Mouse (Mus musculus): ENCODE measurements around the gene 2010315B03Rik. TPM values are rescaled to one million over a fixed set of nuclear protein-coding genes. Genes with fewer than 3 reads are reported as not detected.

2010315B03Rik gene
- 2.5 and 4.2 TPM in 2 replicates for total RNA-seq (2012; rRNA removed)
- polyA plus RNA-seq (2012; ENCODE audit: insufficient read depth in 1 of 2, insufficient read length in 2 of 2, low read depth in 1 of 2, low replicate concordance in 2 of 2, missing spikeins in 1 of 2) = 100 to 1,000 TPM in 1 of 2 experiments, 1 to 10 TPM in 1; 2.0 to 204 TPM

DNA sequence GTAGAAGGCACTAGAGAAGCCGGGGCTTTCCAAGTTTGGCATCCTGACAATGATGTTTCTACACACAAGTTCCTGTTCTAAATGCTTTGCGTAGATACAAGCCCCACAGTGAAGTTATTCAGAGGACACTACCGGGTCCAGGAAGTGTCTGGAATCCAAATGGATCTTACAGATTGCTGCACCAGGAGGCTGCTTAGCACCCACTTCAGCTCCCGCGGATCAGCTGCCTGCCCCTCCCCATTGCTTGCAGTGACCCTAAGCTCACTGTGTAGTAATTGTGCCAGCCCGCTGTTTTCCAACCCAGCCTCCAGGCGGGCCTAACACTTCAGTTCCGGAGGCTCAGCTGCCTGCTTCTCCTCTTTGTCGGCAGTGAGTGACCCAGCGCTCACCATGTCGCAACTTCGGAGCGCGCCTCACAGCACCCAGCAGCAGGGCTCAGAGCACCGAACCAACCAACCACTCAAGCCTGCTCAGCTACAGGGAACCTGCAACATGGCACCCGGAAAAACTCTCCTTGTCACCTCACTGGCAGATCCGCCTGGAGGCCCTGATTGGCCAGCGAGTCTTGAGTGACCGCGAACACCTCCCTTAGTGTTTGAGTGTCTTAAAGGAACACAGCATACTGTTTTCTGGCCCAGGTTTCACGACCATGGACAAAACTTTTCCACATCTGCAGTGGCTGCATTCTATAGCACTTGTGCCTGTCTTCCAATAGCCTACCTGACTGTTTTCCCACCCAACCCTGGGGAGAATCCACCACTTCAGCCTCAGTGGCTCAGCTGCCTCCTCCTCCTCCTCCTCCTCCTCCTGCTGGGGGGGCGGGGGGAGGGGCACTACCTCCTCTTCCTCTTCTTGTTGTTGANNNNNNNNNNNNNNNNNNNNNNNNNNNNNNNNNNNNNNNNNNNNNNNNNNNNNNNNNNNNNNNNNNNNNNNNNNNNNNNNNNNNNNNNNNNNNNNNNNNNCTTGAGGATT, at the start of gene 2010315B03Rik:
Gene 2010315B03Rik, minus strand, starts transcription at position 526 of the 972 bp plus-strand sequence.
- no peak for TF ChIP-seq MXI1 (IDR thresholded peaks at IDR 0.05; ENCODE audit: low read depth, low read length)
- peak; percentile 73 to 87 for TF ChIP-seq POLR2A (IDR thresholded peaks at IDR 0.05; ENCODE audit: control insufficient read depth in 1 of 2, insufficient read depth in 1 of 2, low read depth in 1 of 2, low read length in 2 of 2, poor library complexity in 1 of 2)
- TF ChIP-seq JUND (IDR thresholded peaks at IDR 0.05; ENCODE audit: low read depth, low read length) = no peak
- TF ChIP-seq NRF1 (IDR thresholded peaks at IDR 0.05; ENCODE audit: insufficient read depth, low read depth, low read length, poor library complexity, severe bottlenecking) = no peak
- TF ChIP-seq MYC (IDR thresholded peaks at IDR 0.05; ENCODE audit: low read depth, low read length) = no peak
- TF ChIP-seq MYB (IDR thresholded peaks at IDR 0.05; ENCODE audit: low read depth, low read length) = no peak
- no peak for TF ChIP-seq POLR2AphosphoS5 (IDR thresholded peaks at IDR 0.05; ENCODE audit: borderline replicate concordance, low read depth, low read length)
- TF ChIP-seq RAD21 (IDR thresholded peaks at IDR 0.05; ENCODE audit: low read depth, low read length) = no peak
- no peak for TF ChIP-seq TAL1 (IDR thresholded peaks at IDR 0.05; ENCODE audit: low read length)
- no peak for TF ChIP-seq E2F4 (IDR thresholded peaks at IDR 0.05; ENCODE audit: borderline replicate concordance, low read depth, low read length)
- no peak for TF ChIP-seq USF2 (IDR thresholded peaks at IDR 0.05; ENCODE audit: borderline replicate concordance in 1 of 2, insufficient read depth in 1 of 2, low read depth in 1 of 2, low read length in 2 of 2)
- TF ChIP-seq ETS1 (IDR thresholded peaks at IDR 0.05; ENCODE audit: low read depth, low read length) = 0 out of 2 replicates have a peak, but pooled peaks have one; percentile 4
- no peak for TF ChIP-seq ZKSCAN1 (IDR thresholded peaks at IDR 0.05; ENCODE audit: low read depth, low read length)
- TF ChIP-seq ZC3H11A (IDR thresholded peaks at IDR 0.05; ENCODE audit: low read depth, low read length) = no peak
- TF ChIP-seq GATA1 (IDR thresholded peaks at IDR 0.05; ENCODE audit: low read depth, low read length) = no peak
- peak; percentile 69; the same call in 1 of the 2 replicates for TF ChIP-seq POLR2AphosphoS2 (IDR thresholded peaks at IDR 0.05; ENCODE audit: low read length)
- no peak for TF ChIP-seq UBTF (IDR thresholded peaks at IDR 0.05; ENCODE audit: borderline replicate concordance, insufficient read depth, low read depth, low read length)
- TF ChIP-seq TBP (IDR thresholded peaks at IDR 0.05; ENCODE audit: low read depth, low read length) = peak; percentile 70
- TF ChIP-seq CTCF (IDR thresholded peaks at IDR 0.05 in 2 of 3, conservative IDR thresholded peaks at IDR 0.05 in 1 of 3; ENCODE audit: control insufficient read depth in 1 of 3, insufficient read depth in 1 of 3, low read depth in 2 of 3, low read length in 3 of 3, poor library complexity in 1 of 3, severe bottlenecking in 1 of 3) = no peak
- TF ChIP-seq RCOR1 (IDR thresholded peaks at IDR 0.05; ENCODE audit: low read depth, low read length) = no peak
- no peak for TF ChIP-seq GABPA (IDR thresholded peaks at IDR 0.05; ENCODE audit: low read depth, low read length)
- TF ChIP-seq ELF1 (IDR thresholded peaks at IDR 0.05; ENCODE audit: low read depth, low read length) = peak; percentile 84
- TF ChIP-seq HCFC1 (IDR thresholded peaks at IDR 0.05; ENCODE audit: low read depth, low read length) = peak; percentile 80
- no peak for TF ChIP-seq KAT2A (conservative IDR thresholded peaks at IDR 0.05; ENCODE audit: low read depth, low read length)
- no peak for TF ChIP-seq SMC3 (IDR thresholded peaks at IDR 0.05; ENCODE audit: low read depth, low read length)
- peak; percentile 86 for TF ChIP-seq SIN3A (IDR thresholded peaks at IDR 0.05; ENCODE audit: low read length)
- no peak for TF ChIP-seq MEF2A (IDR thresholded peaks at IDR 0.05; ENCODE audit: extremely low read depth, insufficient replicate concordance, low read depth, low read length, poor library complexity, severe bottlenecking)
- peak; percentile 65 for TF ChIP-seq NELFE (IDR thresholded peaks at IDR 0.05; ENCODE audit: low read depth, low read length)
- no peak; the same call in 1 of the 2 replicates for TF ChIP-seq MAZ (IDR thresholded peaks at IDR 0.05; ENCODE audit: low read depth, low read length)
- TF ChIP-seq ZNF384 (IDR thresholded peaks at IDR 0.05; ENCODE audit: low read depth, low read length) = no peak
- no peak for TF ChIP-seq CHD2 (IDR thresholded peaks at IDR 0.05; ENCODE audit: low read length)
- TF ChIP-seq MAX (IDR thresholded peaks at IDR 0.05; ENCODE audit: low read length) = no peak
- TF ChIP-seq EP300 (IDR thresholded peaks at IDR 0.05; ENCODE audit: low read depth in 1 of 2, low read length in 2 of 2) = no peak
- peak; percentile 93 for TF ChIP-seq ZMIZ1 (IDR thresholded peaks at IDR 0.05; ENCODE audit: low read depth, low read length)
- no peaks in the 10 kb centered on the region for H3K9me3 ChIP-seq (replicated peaks; ENCODE audit: insufficient read depth, low read length)
- H3K36me3 ChIP-seq (ENCODE audit: control insufficient read depth in 1 of 2, insufficient read depth in 2 of 2, low read length in 2 of 2) = no peaks in the 10 kb centered on the region
- H3K4me3 ChIP-seq (ENCODE audit: control insufficient read depth in 1 of 2, insufficient read depth in 1 of 2, low read depth in 2 of 2, low read length in 2 of 2) = peak within 1 kb of the TSS; percentile 66 to 67
- DNase-seq (ENCODE audit: low read depth, low spot score) = peak; percentile 96
- H3K4me1 ChIP-seq (ENCODE audit: control insufficient read depth in 1 of 2, insufficient read depth in 2 of 2, low read length in 2 of 2) = no peaks in the 10 kb centered on the region; a peak in 1 of 4 replicates
- H3K79me2 ChIP-seq (ENCODE audit: control insufficient read depth, insufficient read depth, low read length, poor library complexity) = no peaks in the 10 kb centered on the region
- no peaks in the 10 kb centered on the region for H3K27me3 ChIP-seq (ENCODE audit: control insufficient read depth in 1 of 2, insufficient read depth in 2 of 2, low read length in 2 of 2)
- peak within 1 kb of the TSS; percentile 69 for H3K27ac ChIP-seq (ENCODE audit: control insufficient read depth, low read depth, low read length)
- peak within 1 kb of the TSS; percentile 78 for H3K9ac ChIP-seq (ENCODE audit: control insufficient read depth, low read depth, low read length, poor library complexity, severe bottlenecking)

Data from MEL (cell line).